Mouse (Mus musculus) heart, postnatal 0 days (tissue): ENCODE measurements around the gene Zfand3. TPM values are rescaled to one million over a fixed set of nuclear protein-coding genes. Genes with fewer than 3 reads are reported as not detected.

Source experiments
- ATAC-seq: fragments of 200-750 bp; cut with Nextera tagmentation; 2 replicates; pipeline ENCODE4 v1.8.0; 2017; ENCODE audit warnings: low read depth, moderate number of reproducible peaks, moderate library complexity; ENCODE audit not compliant: insufficient read depth
- DNase-seq: peaks from one replicate; pipeline ENCODE4 v3.0.0-alpha.2; 2016; ENCODE audit warnings: low spot score
- H3K27ac ChIP-seq: fragments of 300-500 bp; sonication (generic); 2 replicates; pipeline ENCODE4 v1.5.1; 2014; ENCODE audit warnings: low read depth, mild to moderate bottlenecking
- H3K27me3 ChIP-seq: fragments of 300-500 bp; sonication (generic); 2 replicates; pipeline ENCODE4 v1.6.1; 2014; ENCODE audit warnings: low read length, mixed read lengths; ENCODE audit not compliant: control insufficient read depth, insufficient read depth
- H3K36me3 ChIP-seq: fragments of 300-500 bp; sonication (generic); replicated peaks from 2 replicates; pipeline ENCODE4 v1.6.1; 2014; ENCODE audit warnings: low read length, mixed read lengths; ENCODE audit not compliant: control insufficient read depth, insufficient read depth
- H3K4me1 ChIP-seq: fragments of 300-500 bp; sonication (generic); 2 replicates; pipeline ENCODE4 v1.6.1; 2014; ENCODE audit warnings: antibody characterized with exemption; ENCODE audit not compliant: control insufficient read depth, insufficient read depth
- H3K4me2 ChIP-seq: fragments of 300-500 bp; sonication (generic); 2 replicates; pipeline ENCODE4 v1.6.1; 2014; ENCODE audit warnings: low read depth, mild to moderate bottlenecking, low read length, moderate library complexity
- H3K4me3 ChIP-seq: fragments of 300-500 bp; sonication (generic); 2 replicates; pipeline ENCODE4 v1.5.1; 2014; ENCODE audit warnings: low read depth, low read length
- H3K9ac ChIP-seq: fragments of 300-500 bp; sonication (generic); replicated peaks from 2 replicates; pipeline ENCODE4 v1.6.1; 2014; ENCODE audit warnings: low read depth, low read length, mixed read lengths
- H3K9me3 ChIP-seq: fragments of 300-500 bp; sonication (generic); replicated peaks from 2 replicates; pipeline ENCODE4 v1.6.1; 2016; ENCODE audit warnings: low read length; ENCODE audit not compliant: control insufficient read depth
- CTCF ChIP-seq: IDR thresholded peaks from 2 replicates; pipeline ENCODE4 v1.5.1; 2016; ENCODE audit warnings: antibody characterized with exemption, control low read depth, low read depth
- EP300 ChIP-seq: IDR thresholded peaks from 2 replicates; pipeline ENCODE4 v1.6.1; 2016; ENCODE audit warnings: antibody characterized with exemption, low read depth
- WGBS: fragments of 180-500 bp; shearing (Covaris S2); extraction: QIAGEN DNeasy Blood & Tissue Kit; methylation state at CpG from one replicate; pipeline ENCODE4 v1.1.7; 2014; 5-methylcytosine and 5-hydroxymethylcytosine counted together
- polyA plus RNA-seq: library from polyadenylated mRNA; unstranded; fragments of >200 nt; fragmentation: Nextera tagmentation; extraction: Ambion mirVana; gene quantifications from 2 replicates; pipeline ENCODE4 v1.2.1, GENCODE M21; 2015
- total RNA-seq: library from RNA; depleted of rRNA; stranded (reverse); fragments of >200 nt; gene quantifications from 2 replicates; pipeline ENCODE4 v1.2.3, GENCODE M21; 2014; ENCODE audit warnings: low replicate concordance

The Zfand3 gene
- total and polyA plus RNA-seq, 2 experiments from 2014 or later, result 49.0 to 131 TPM

GRCm38 (mm10) chr17:30231483-30231882 is 226.9 kb downstream of the Zfand3 start:
- WGBS, result 86% methylated on average over 1 of the region's 1 CpGs

GRCm38 (mm10) chr17:30232698-30233097 is 228.2 kb downstream of the Zfand3 start:
- peak; percentile 44 for TF ChIP-seq CTCF
- no peak for TF ChIP-seq EP300
- no peak for DNase-seq
- Histone ChIP-seq H3K36me3 (no peaks in the 10 kb centered on the region), H3K27me3 (no peaks in the 10 kb centered on the region), H3K27ac (no peak overlapping the region), H3K4me2 (no peak overlapping the region), H3K9me3 (no peaks in the 10 kb centered on the region), H3K4me1 (no peaks in the 10 kb centered on the region), H3K4me3 (no peak overlapping the region), H3K9ac (no peak overlapping the region)
- ATAC-seq, result no peak
- 68% methylated on average over 4 of the region's 4 CpGs for WGBS

More at GRCm38 (mm10) chr17:30231483-30231882, 226.9 kb downstream of the Zfand3 start:
- Histone ChIP-seq H3K4me1 (0 out of 2 replicates have a peak, but pooled peaks cover under 1% of the 10 kb centered on the region), H3K9me3 (no peaks in the 10 kb centered on the region), H3K36me3 (no peaks in the 10 kb centered on the region), H3K27ac (no peak overlapping the region), H3K9ac (no peak overlapping the region), H3K27me3 (no peaks in the 10 kb centered on the region), H3K4me3 (no peak overlapping the region), H3K4me2 (no peak overlapping the region)
- TF ChIP-seq CTCF (no peak), EP300 (no peak)
- DNase-seq (no peak), ATAC-seq (no peak)

- no peaks in the 10 kb centered on the region for H3K27me3 ChIP-seq
- WGBS, result 22% methylated on average over 4 of the region's 4 CpGs
- H3K27ac ChIP-seq, result no peak overlapping the region
Measured at GRCm38 (mm10) chr17:30235380-30235779, 230.8 kb downstream of the Zfand3 start.

GRCm38 (mm10) chr17:30236611-30237010 is 232.1 kb downstream of the Zfand3 start:
- ATAC-seq, result no peak
- 82% methylated on average over 6 of the region's 6 CpGs for WGBS
- DNase-seq, result no peak
- no peaks in the 10 kb centered on the region for H3K36me3 ChIP-seq
- H3K4me1 ChIP-seq, result peaks cover 21% of the 10 kb centered on the region
- no peak overlapping the region for H3K27ac ChIP-seq
- no peaks in the 10 kb centered on the region for H3K27me3 ChIP-seq
- H3K9me3 ChIP-seq, result no peaks in the 10 kb centered on the region
- no peak overlapping the region for H3K4me3 ChIP-seq
- H3K4me2 ChIP-seq, result no peak overlapping the region
- H3K9ac ChIP-seq, result no peak overlapping the region
- TF ChIP-seq CTCF (no peak), EP300 (no peak)

More at GRCm38 (mm10) chr17:30235380-30235779, 230.8 kb downstream of the Zfand3 start:
- ATAC-seq, result no peak
- H3K4me3 ChIP-seq, result no peak overlapping the region
- peaks cover 15% of the 10 kb centered on the region for H3K4me1 ChIP-seq
- no peak for TF ChIP-seq EP300
- no peak for TF ChIP-seq CTCF
- no peaks in the 10 kb centered on the region for H3K9me3 ChIP-seq
- no peak overlapping the region for H3K9ac ChIP-seq
- no peak for DNase-seq
- no peak overlapping the region for H3K4me2 ChIP-seq
- no peaks in the 10 kb centered on the region for H3K36me3 ChIP-seq

- no peak for TF ChIP-seq CTCF
- no peak for TF ChIP-seq EP300
- no peak for ATAC-seq
- 90% methylated on average over 7 of the region's 7 CpGs for WGBS
- H3K4me2 ChIP-seq, result no peak overlapping the region
- H3K4me1 ChIP-seq, result peaks cover 21% of the 10 kb centered on the region
- no peaks in the 10 kb centered on the region for H3K9me3 ChIP-seq
- H3K27me3 ChIP-seq, result no peaks in the 10 kb centered on the region
- no peak for DNase-seq
- H3K36me3 ChIP-seq, result no peaks in the 10 kb centered on the region
- H3K4me3 ChIP-seq, result no peak overlapping the region
- no peak overlapping the region for H3K9ac ChIP-seq
- no peak overlapping the region for H3K27ac ChIP-seq
Measured at GRCm38 (mm10) chr17:30237600-30237999, 233.1 kb downstream of the Zfand3 start.

- TF ChIP-seq EP300 (no peak), CTCF (no peak)
- H3K27me3 ChIP-seq, result no peaks in the 10 kb centered on the region
- H3K27ac ChIP-seq, result no peak overlapping the region
- H3K9ac ChIP-seq, result no peak overlapping the region; the same call in 1 of the 2 replicates
- H3K36me3 ChIP-seq, result no peaks in the 10 kb centered on the region
- H3K9me3 ChIP-seq, result no peaks in the 10 kb centered on the region
- ATAC-seq (no peak), DNase-seq (no peak)
- H3K4me1 ChIP-seq, result peaks cover 31% of the 10 kb centered on the region
- no peak overlapping the region for H3K4me2 ChIP-seq
- WGBS, result 59% methylated on average over 5 of the region's 5 CpGs
- H3K4me3 ChIP-seq, result no peak overlapping the region
Measured at GRCm38 (mm10) chr17:30239458-30239857, 234.9 kb downstream of the Zfand3 start.
